Mouse (Mus musculus) spleen, postnatal 10 days (tissue): ENCODE results near the gene Zc3h4.

Source experiments
- DNase-seq, 2 experiments: peaks; one replicate each; pipeline ENCODE4 v3.0.0; 2021 to 2022; ENCODE audit warnings: low spot score in 2 of 2

Zc3h4 gene

GRCm38 (mm10) chr7:16433352-16433971, 32.8 kb downstream of the Zc3h4 start:
- no peak for DNase-seq

GRCm38 (mm10) chr7:16435088-16435487, 34.4 kb downstream of the Zc3h4 start:
- no peak for DNase-seq

- peak in 1 of 2 experiments; percentile 64 for DNase-seq
These were observed 40.5 kb downstream of the Zc3h4 start for GRCm38 (mm10) chr7:16441241-16441640.

GRCm38 (mm10) chr7:16451656-16452055, 50.9 kb downstream of the Zc3h4 start:
- DNase-seq = no peak

- peak; percentile 63 to 84 for DNase-seq
These were observed 51.9 kb downstream of the Zc3h4 start, which contains the start of gene Tmem160 for GRCm38 (mm10) chr7:16452587-16453073. Gene Tmem160, plus strand, starts transcription at chr7:16452779.

GRCm38 (mm10) chr7:16453118-16453711, 52.5 kb downstream of the Zc3h4 start:
- peak in 1 of 2 experiments; percentile 43 for DNase-seq

- DNase-seq = no peak
These were observed 54.3 kb downstream of the Zc3h4 start for GRCm38 (mm10) chr7:16455016-16455415.

GRCm38 (mm10) chr7:16456289-16456688, 55.6 kb downstream of the Zc3h4 start:
- DNase-seq = no peak

GRCm38 (mm10) chr7:16460566-16460965, 59.9 kb downstream of the Zc3h4 start:
- DNase-seq = no peak

GRCm38 (mm10) chr7:16461151-16461550, 60.4 kb downstream of the Zc3h4 start:
- no peak for DNase-seq

- no peak for DNase-seq
These were observed 61.0 kb downstream of the Zc3h4 start for GRCm38 (mm10) chr7:16461705-16462104.

- DNase-seq = peak; percentile 80 to 89
These were observed 62.5 kb downstream of the Zc3h4 start for GRCm38 (mm10) chr7:16463214-16463613.

- peak; percentile 79 to 82 for DNase-seq
These were observed 64.5 kb downstream of the Zc3h4 start for GRCm38 (mm10) chr7:16465160-16465559.

GRCm38 (mm10) chr7:16465568-16465967, 64.9 kb downstream of the Zc3h4 start:
- DNase-seq = no peak

- peak in 1 of 2 experiments; percentile 70 for DNase-seq
These were observed 65.9 kb downstream of the Zc3h4 start for GRCm38 (mm10) chr7:16466565-16466964.

GRCm38 (mm10) chr7:16468115-16468514, 67.4 kb downstream of the Zc3h4 start:
- DNase-seq = no peak

GRCm38 (mm10) chr7:16471549-16471948, 70.8 kb downstream of the Zc3h4 start:
- DNase-seq = peak in 1 of 2 experiments; percentile 52

GRCm38 (mm10) chr7:16472116-16472709, 71.5 kb downstream of the Zc3h4 start:
- DNase-seq = no peak

- no peak for DNase-seq
These were observed 73.1 kb downstream of the Zc3h4 start for GRCm38 (mm10) chr7:16473847-16474246.

GRCm38 (mm10) chr7:16474445-16474844, 73.7 kb downstream of the Zc3h4 start:
- peak; percentile 29 to 65 for DNase-seq

GRCm38 (mm10) chr7:16475321-16475720, 74.6 kb downstream of the Zc3h4 start:
- DNase-seq = no peak

- no peak for DNase-seq
These were observed 75.3 kb downstream of the Zc3h4 start for GRCm38 (mm10) chr7:16475764-16476599.
